9 mouse cellular contexts compared by ENCODE assay signal in the genomic region with DNA sequence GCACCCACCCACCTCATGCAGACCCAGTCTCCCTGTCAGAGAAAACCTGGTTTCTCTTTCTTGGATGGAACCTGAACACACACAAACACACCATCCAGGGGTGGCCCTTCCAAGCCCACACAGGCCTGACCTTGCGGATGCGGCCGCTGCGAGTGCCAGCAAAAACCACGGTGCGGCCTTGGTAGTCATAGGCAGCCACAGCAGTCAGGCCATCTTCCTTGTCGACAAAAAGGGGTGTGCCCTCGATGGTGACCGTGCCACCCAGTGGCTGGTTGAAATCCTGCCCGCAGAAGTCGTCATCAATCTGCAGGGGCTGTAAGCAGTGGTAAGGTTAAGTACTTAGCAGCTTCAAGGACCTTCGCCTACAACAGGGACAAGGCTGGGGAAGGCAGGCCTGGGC. TPM values are rescaled to one million over a fixed set of nuclear protein-coding genes. Genes with fewer than 3 reads are reported as not detected.
DNase-seq lines count a peak whose midpoint lies in the region; ATAC-seq and TF ChIP-seq lines count a peak whose summit lies in the region.
"Had no signal": no experiment of that assay in that cellular context is flagged by ENCODE, and none has a peak within 500 bp of the region (broad histone marks: within the 10 kb centered on the region; RNA-seq: fewer than 3 reads in every experiment).

No protein-coding gene starts in this region.

- H3K9ac ChIP-seq in heart, postnatal 0 days (replicated peaks; ENCODE audit: low read depth, low read length): no peak overlapping the region
- H3K9ac ChIP-seq in limb, embryonic 12.5 days (replicated peaks): 0 out of 2 replicates have a peak overlapping the region, but pooled peaks have one; percentile 13
- H3K9ac ChIP-seq in intestine, embryonic 16.5 days (ENCODE audit: low read depth, low read length): no peak overlapping the region

- ATAC-seq in heart, postnatal 0 days (ENCODE audit: insufficient read depth, low read depth): no peak
- ATAC-seq in limb, embryonic 12.5 days (ENCODE audit: insufficient number of reproducible peaks, insufficient read depth, low FRiP score, low TSS enrichment, low read depth): no peak
- no peak for ATAC-seq in intestine, embryonic 16.5 days

- H3K9me3 ChIP-seq in heart, postnatal 0 days (replicated peaks; ENCODE audit: control insufficient read depth, low read length): no peaks in the 10 kb centered on the region
- H3K9me3 ChIP-seq in limb, embryonic 12.5 days: no peaks in the 10 kb centered on the region
- no peaks in the 10 kb centered on the region for H3K9me3 ChIP-seq in intestine, embryonic 16.5 days (ENCODE audit: control insufficient read depth, low read length)

- H3K4me3 ChIP-seq in heart, postnatal 0 days (ENCODE audit: low read depth, low read length): no peak overlapping the region
- no peak overlapping the region for H3K4me3 ChIP-seq in limb, embryonic 12.5 days (replicated peaks)
- H3K4me3 ChIP-seq in intestine, embryonic 16.5 days (ENCODE audit: low read length): no peak overlapping the region

- TF ChIP-seq EP300 in heart, postnatal 0 days (IDR thresholded peaks at IDR 0.05; ENCODE audit: low read depth): no peak

- 0 out of 2 replicates have a peak, but pooled peaks have one; percentile 10 for TF ChIP-seq CTCF in heart, postnatal 0 days (IDR thresholded peaks at IDR 0.05; ENCODE audit: low read depth)

- H3K27me3 ChIP-seq in heart, postnatal 0 days (ENCODE audit: control insufficient read depth, insufficient read depth, low read length): no peaks in the 10 kb centered on the region
- no peaks in the 10 kb centered on the region for H3K27me3 ChIP-seq in limb, embryonic 12.5 days
- H3K27me3 ChIP-seq in intestine, embryonic 16.5 days (replicated peaks; ENCODE audit: control insufficient read depth, insufficient read depth, low read length): no peaks in the 10 kb centered on the region

- no peak for DNase-seq in heart, postnatal 0 days (ENCODE audit: low spot score)
- no peak for DNase-seq in heart, adult 11 months
- DNase-seq in CD4-positive helper T cell, adult 2 months (ENCODE audit: low read depth, low spot score): peak; percentile 19
- peak; percentile 94 for DNase-seq in adrenal gland, adult 8-10 months
- DNase-seq in yolk sac, embryonic 10.5 days (ENCODE audit: low spot score): no peak
- DNase-seq: heart, postnatal 14 days; kidney, postnatal 14 days had no signal

- no peak overlapping the region for H3K4me2 ChIP-seq in heart, postnatal 0 days (ENCODE audit: low read depth, low read length)
- H3K4me2 ChIP-seq in limb, embryonic 12.5 days: no peak overlapping the region
- no peak overlapping the region for H3K4me2 ChIP-seq in intestine, embryonic 16.5 days (ENCODE audit: low read depth, low read length)

- no peak overlapping the region for H3K27ac ChIP-seq in heart, postnatal 0 days (ENCODE audit: low read depth)
- H3K27ac ChIP-seq in limb, embryonic 12.5 days: no peak overlapping the region
- H3K27ac ChIP-seq in intestine, embryonic 16.5 days (ENCODE audit: low read length): no peak overlapping the region

- H3K36me3 ChIP-seq in heart, postnatal 0 days (replicated peaks; ENCODE audit: control insufficient read depth, insufficient read depth, low read length): peaks cover 7% of the 10 kb centered on the region; the same call in 1 of the 2 replicates
- H3K36me3 ChIP-seq in limb, embryonic 12.5 days: peaks cover 64% of the 10 kb centered on the region
- 0 out of 2 replicates have a peak, but pooled peaks cover 15% of the 10 kb centered on the region for H3K36me3 ChIP-seq in intestine, embryonic 16.5 days (ENCODE audit: control insufficient read depth, insufficient read depth, low read length)

- H3K4me1 ChIP-seq in heart, postnatal 0 days (ENCODE audit: control insufficient read depth, insufficient read depth): peaks cover 48% of the 10 kb centered on the region
- peaks cover 67% of the 10 kb centered on the region for H3K4me1 ChIP-seq in limb, embryonic 12.5 days (replicated peaks)
- H3K4me1 ChIP-seq in intestine, embryonic 16.5 days (ENCODE audit: control insufficient read depth, insufficient read depth, low read length): peaks cover 38% of the 10 kb centered on the region

- WGBS in heart, postnatal 0 days: 74% methylated on average over 12 of the region's 12 CpGs
- 84% methylated on average over 12 of the region's 12 CpGs for WGBS in limb, embryonic 12.5 days
- 82% methylated on average over 12 of the region's 12 CpGs for WGBS in intestine, embryonic 16.5 days

RNA-seq across cellular contexts. Expression of gene Plxna1, which starts 7.7 kb away (rescaled TPM):
- total RNA-seq in heart, postnatal 0 days (2014; rRNA removed; ENCODE audit: low replicate concordance): 30.4 and 133 TPM in 2 replicates
- 7.8 and 8.1 TPM in 2 replicates for polyA plus RNA-seq in heart, postnatal 0 days (2015; fragmentation: Nextera tagmentation; extraction: Ambion mirVana)
- 10 to 100 TPM; 65.9 to 85.2 (median 71.0) TPM for total RNA-seq in adrenal gland, adult 8-10 months (2022)
- polyA plus RNA-seq in limb, embryonic 12.5 days (2016; fragmentation: Nextera tagmentation; extraction: Ambion mirVana): 31.5 and 33.4 TPM in 2 replicates
- polyA plus RNA-seq in intestine, embryonic 16.5 days (2015; fragmentation: Nextera tagmentation; extraction: Ambion mirVana): 5.4 and 6.5 TPM in 2 replicates

Comparison
In these comparisons a context has a peak if more than half of its experiments do, and no peak if none do; other contexts are left out.
1. DNase-seq: peak in CD4-positive helper T cell, adult 2 months (single experiment) and adrenal gland, adult 8-10 months (single experiment); none in heart, postnatal 0 days (single experiment), heart, adult 11 months (single experiment) and yolk sac, embryonic 10.5 days (single experiment).